ENCODE assay signal across 9 mouse cellular contexts in the genomic region with DNA sequence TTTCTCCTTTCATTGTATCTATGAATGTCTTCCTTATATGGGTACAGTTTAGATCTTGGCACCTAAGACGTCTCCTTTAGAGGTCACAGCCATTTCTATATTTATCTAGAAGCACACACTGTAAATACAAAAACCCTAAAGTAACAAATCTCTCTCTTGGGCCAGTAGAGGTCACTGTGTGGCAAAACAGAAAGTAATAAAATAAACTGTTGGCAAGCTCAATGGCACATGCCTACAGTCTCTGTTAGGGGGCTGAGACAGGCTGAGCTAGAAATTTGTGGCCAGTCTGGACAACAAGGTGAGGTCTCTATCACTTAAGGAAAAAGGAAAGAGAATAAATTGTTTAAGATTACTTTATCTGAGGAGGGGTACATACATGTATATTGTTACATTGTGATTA. TPM values are rescaled to one million over a fixed set of nuclear protein-coding genes. Genes with fewer than 3 reads are reported as not detected.
DNase-seq lines count a peak whose midpoint lies in the region; ATAC-seq and TF ChIP-seq lines count a peak whose summit lies in the region.
"Had no signal": no experiment of that assay in that cellular context is flagged by ENCODE, and none has a peak within 500 bp of the region (broad histone marks: within the 10 kb centered on the region; RNA-seq: fewer than 3 reads in every experiment).

No protein-coding gene starts in this region.

- no peak overlapping the region for H3K9ac ChIP-seq in liver, adult 2 months (ENCODE audit: low read depth, low read length)
- no peak overlapping the region for H3K9ac ChIP-seq in liver, embryonic 11.5 days (ENCODE audit: low read depth, low read length)
- H3K9ac ChIP-seq: neural tube, embryonic 13.5 days had no signal

- WGBS in liver, adult 2 months: 7% methylated on average over 1 of the region's 1 CpGs
- WGBS in liver, embryonic 11.5 days: 22% methylated on average over 1 of the region's 1 CpGs
- WGBS in lung, adult 2 months: 5% methylated on average over 1 of the region's 1 CpGs

- H3K4me3 ChIP-seq in liver, adult 2 months (ENCODE audit: insufficient read depth, low read depth, low read length): no peak overlapping the region
- H3K4me3 ChIP-seq in liver, embryonic 11.5 days (ENCODE audit: low read depth, low read length): no peak overlapping the region
- no peak overlapping the region for H3K4me3 ChIP-seq in lung, adult 2 months (replicated peaks; ENCODE audit: extremely low read depth, low read depth, low read length)
- H3K4me3 ChIP-seq: neural tube, embryonic 13.5 days had no signal

- no peak overlapping the region for H3K27ac ChIP-seq in liver, adult 2 months (replicated peaks; ENCODE audit: insufficient read depth, low read depth, low read length)
- H3K27ac ChIP-seq in liver, embryonic 11.5 days (ENCODE audit: low read depth, low read length): no peak overlapping the region
- H3K27ac ChIP-seq: neural tube, embryonic 13.5 days had no signal

- no peak for TF ChIP-seq POLR2A in liver, adult 2 months (IDR thresholded peaks at IDR 0.05; ENCODE audit: extremely low read depth, insufficient read depth, low read length)
- no peak for TF ChIP-seq POLR2A in lung, adult 2 months (IDR thresholded peaks at IDR 0.05; ENCODE audit: borderline replicate concordance, extremely low read depth, low read depth, low read length)

- no peak for DNase-seq in cerebellum, adult 11-12 months
- DNase-seq in liver, adult 2 months (ENCODE audit: extremely low read depth, low read depth, low spot score): peak; percentile 46
- DNase-seq in liver, embryonic 11.5 days (ENCODE audit: low spot score): no peak
- peak; percentile 15 for DNase-seq in lung, adult 2 months
- DNase-seq in urinary bladder, postnatal 36 days (ENCODE audit: low spot score in 2 of 2): no peak
- DNase-seq in left cerebral cortex, adult 8-10 months (ENCODE audit: low spot score in 2 of 2): no peak

- peaks cover 49% of the 10 kb centered on the region for H3K36me3 ChIP-seq in liver, adult 2 months (ENCODE audit: control insufficient read depth, insufficient read depth, low read length)
- H3K36me3 ChIP-seq in liver, embryonic 11.5 days (ENCODE audit: control insufficient read depth, insufficient read depth, low read length): no peaks in the 10 kb centered on the region

- no peaks in the 10 kb centered on the region for H3K79me2 ChIP-seq in liver, adult 2 months (ENCODE audit: control insufficient read depth, insufficient read depth, low read length)

- H3K9me3 ChIP-seq in liver, embryonic 11.5 days (ENCODE audit: control insufficient read depth, low read length): no peaks in the 10 kb centered on the region
- H3K9me3 ChIP-seq: neural tube, embryonic 13.5 days had no signal

- H3K4me2 ChIP-seq in liver, embryonic 11.5 days: no peak overlapping the region
- H3K4me2 ChIP-seq: neural tube, embryonic 13.5 days had no signal

- no peaks in the 10 kb centered on the region; the same call in 1 of the 2 replicates for H3K4me1 ChIP-seq in liver, adult 2 months (ENCODE audit: control insufficient read depth, insufficient read depth, low read length)
- no peaks in the 10 kb centered on the region for H3K4me1 ChIP-seq in liver, embryonic 11.5 days (replicated peaks; ENCODE audit: control insufficient read depth, insufficient read depth, low read length)
- H3K4me1 ChIP-seq in lung, adult 2 months (ENCODE audit: control insufficient read depth, insufficient read depth, low read length): no peaks in the 10 kb centered on the region
- H3K4me1 ChIP-seq: neural tube, embryonic 13.5 days had no signal

- TF ChIP-seq CTCF in liver, adult 2 months (IDR thresholded peaks at IDR 0.05; ENCODE audit: low read depth, low read length): no peak
- TF ChIP-seq CTCF in lung, adult 2 months (IDR thresholded peaks at IDR 0.05; ENCODE audit: insufficient read depth, low read length): no peak

- H3K27me3 ChIP-seq in liver, adult 2 months (ENCODE audit: control insufficient read depth, insufficient read depth, low read length): no peaks in the 10 kb centered on the region
- H3K27me3 ChIP-seq in liver, embryonic 11.5 days (replicated peaks; ENCODE audit: control insufficient read depth, insufficient read depth, low read length): no peaks in the 10 kb centered on the region
- H3K27me3 ChIP-seq: neural tube, embryonic 13.5 days had no signal

- peak; percentile 61; the same call in 1 of the 2 replicates for ATAC-seq in cerebellum, adult (ENCODE audit: insufficient number of reproducible peaks, low FRiP score, low TSS enrichment)
- no peak; the same call in 1 of the 2 replicates for ATAC-seq in liver, embryonic 11.5 days (replicated peaks; ENCODE audit: low FRiP score)
- peak; percentile 95 for ATAC-seq in common myeloid progenitor, adult 5-6 weeks (replicated peaks; ENCODE audit: low read depth, poor library complexity, severe bottlenecking)

RNA-seq across cellular contexts. Expression of a gene that starts 11.0 kb away (rescaled TPM):
- 1.5 and 3.7 TPM in 2 replicates for total RNA-seq in liver, adult 2 months (2014; rRNA removed)
- 2.3 and 2.6 TPM in 2 replicates for polyA plus RNA-seq in liver, adult 2 months (2012; rRNA removed)
- polyA plus RNA-seq in liver, embryonic 11.5 days (2014; fragmentation: Nextera tagmentation; extraction: Ambion mirVana): 18.5 and 23.5 TPM in 2 replicates
- total RNA-seq in common myeloid progenitor, adult 5-6 weeks (2017): 6.6 and 11.1 TPM in 2 replicates
- polyA plus RNA-seq in lung, adult 2 months (2012; rRNA removed): 6.8 and 8.3 TPM in 2 replicates
- total RNA-seq in left cerebral cortex, adult 8-10 months (2022): 10 to 100 TPM; 12.3 to 14.2 (median 13.2) TPM

RNA-seq across cellular contexts. Expression of a gene that starts 33.6 kb away (rescaled TPM):
- 60.8 and 68.9 TPM in 2 replicates for total RNA-seq in liver, adult 2 months (2014; rRNA removed)
- 25.8 and 31.7 TPM in 2 replicates for polyA plus RNA-seq in liver, adult 2 months (2012; rRNA removed)
- 22.4 and 25.8 TPM in 2 replicates for polyA plus RNA-seq in liver, embryonic 11.5 days (2014; fragmentation: Nextera tagmentation; extraction: Ambion mirVana)
- total RNA-seq in common myeloid progenitor, adult 5-6 weeks (2017): 30.1 and 46.0 TPM in 2 replicates
- 7.5 and 16.1 TPM in 2 replicates for polyA plus RNA-seq in lung, adult 2 months (2012; rRNA removed)
- 10 to 100 TPM; 26.0 to 31.1 (median 29.2) TPM for total RNA-seq in left cerebral cortex, adult 8-10 months (2022)

Comparison
In these comparisons a context has a peak if more than half of its experiments do, and no peak if none do; other contexts are left out.
1. DNase-seq: peak in liver, adult 2 months (single experiment) and lung, adult 2 months (single experiment); none in cerebellum, adult 11-12 months (single experiment), liver, embryonic 11.5 days (single experiment), urinary bladder, postnatal 36 days (0 of 2) and left cerebral cortex, adult 8-10 months (0 of 2).